Comparison of ENCODE assay signal across 14 mouse cellular contexts in genomic region chr6:89059431-89059975, GRCm38 (mm10).
"Had no signal": no experiment of that assay in that cellular context is flagged by ENCODE, and none has a peak within 500 bp of the region (broad histone marks: within the 10 kb centered on the region; RNA-seq: fewer than 3 reads in every experiment).

No protein-coding gene starts in this region.

- H3K9me3 ChIP-seq: limb, embryonic 15.5 days; liver, embryonic 12.5 days; midbrain, embryonic 15.5 days; neural tube, embryonic 13.5 days; stomach, embryonic 15.5 days had no signal

- H3K36me3 ChIP-seq: limb, embryonic 15.5 days; liver, embryonic 12.5 days; midbrain, embryonic 15.5 days; neural tube, embryonic 13.5 days; stomach, embryonic 15.5 days had no signal

- H3K27ac ChIP-seq: kidney, postnatal 0 days; limb, embryonic 15.5 days; liver, embryonic 12.5 days; midbrain, embryonic 15.5 days; neural tube, embryonic 13.5 days; stomach, embryonic 15.5 days had no signal

- H3K27me3 ChIP-seq: limb, embryonic 15.5 days; liver, embryonic 12.5 days; midbrain, embryonic 15.5 days; neural tube, embryonic 13.5 days; stomach, embryonic 15.5 days had no signal

- H3K4me1 ChIP-seq: limb, embryonic 15.5 days; liver, embryonic 12.5 days; neural tube, embryonic 13.5 days; stomach, embryonic 15.5 days had no signal

- DNase-seq: kidney, adult 9 months; kidney, postnatal 36 days; layer of hippocampus, adult 9-11 months; layer of hippocampus, postnatal 36 days; lung, embryonic 14.5 days; lung, postnatal 10 days; lung, postnatal 4 days; right cerebral cortex, postnatal 14 days had no signal

- H3K4me3 ChIP-seq: limb, embryonic 15.5 days; liver, embryonic 12.5 days; midbrain, embryonic 15.5 days; neural tube, embryonic 13.5 days; stomach, embryonic 15.5 days had no signal

- H3K9ac ChIP-seq: limb, embryonic 15.5 days; liver, embryonic 12.5 days; lung, embryonic 14.5 days; midbrain, embryonic 15.5 days; neural tube, embryonic 13.5 days; stomach, embryonic 15.5 days had no signal
